Mouse (Mus musculus) lung, postnatal 4 days (tissue): ENCODE measurements around the gene Krt18.
A peak's percentile ranks its signal among the peaks of the same experiment; 100 is the strongest.

ENCODE experiments used
- DNase-seq, 2 experiments: peaks; one replicate each; pipeline ENCODE4 v3.0.0; 2021

The Krt18 gene

DNA sequence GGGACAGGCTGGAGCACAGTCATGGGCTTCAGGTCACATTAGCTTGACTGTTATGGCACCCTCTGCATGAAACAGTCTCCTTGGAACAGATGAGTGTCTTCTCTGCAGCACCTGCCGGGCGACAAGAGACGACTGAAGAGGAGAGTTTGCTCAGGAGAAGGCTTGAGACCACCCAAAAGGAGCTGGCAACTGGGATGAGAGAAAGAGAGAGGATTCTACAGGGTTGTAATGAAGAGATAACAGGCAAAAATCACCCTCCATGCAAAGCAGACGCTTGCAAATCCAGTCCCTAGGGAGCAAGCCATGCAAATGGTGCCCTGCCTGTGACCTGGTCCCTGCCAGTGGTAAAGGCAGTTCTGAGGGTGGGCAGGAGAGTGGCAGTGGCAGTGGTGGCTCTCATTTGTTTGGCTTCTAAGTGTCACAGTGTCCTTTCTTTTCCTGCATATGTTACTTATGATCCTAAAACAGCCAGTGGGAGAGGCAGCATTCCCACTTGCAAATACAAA lies 15.7 kb upstream of the Krt18 start:
- DNase-seq = no peak

DNA sequence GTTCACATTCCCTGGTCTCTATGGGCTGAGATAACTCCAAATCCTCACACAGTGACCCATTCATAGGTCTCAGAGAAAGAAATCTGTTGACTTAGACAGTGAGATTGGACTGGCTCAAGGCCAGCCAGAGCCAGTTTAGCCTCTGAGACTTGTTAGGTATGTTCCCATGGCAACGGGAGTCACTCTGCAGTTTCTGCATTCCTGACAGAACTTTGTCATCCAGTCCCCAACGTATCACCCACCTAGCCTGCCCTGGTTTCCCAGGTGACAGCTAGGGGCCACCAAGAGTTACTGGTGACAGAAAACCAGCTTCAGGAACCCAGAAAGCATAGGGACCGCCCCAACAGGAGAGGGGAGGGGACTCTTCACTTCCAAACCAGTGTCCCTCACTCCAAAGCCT lies 14.3 kb upstream of the Krt18 start:
- DNase-seq = no peak

DNA sequence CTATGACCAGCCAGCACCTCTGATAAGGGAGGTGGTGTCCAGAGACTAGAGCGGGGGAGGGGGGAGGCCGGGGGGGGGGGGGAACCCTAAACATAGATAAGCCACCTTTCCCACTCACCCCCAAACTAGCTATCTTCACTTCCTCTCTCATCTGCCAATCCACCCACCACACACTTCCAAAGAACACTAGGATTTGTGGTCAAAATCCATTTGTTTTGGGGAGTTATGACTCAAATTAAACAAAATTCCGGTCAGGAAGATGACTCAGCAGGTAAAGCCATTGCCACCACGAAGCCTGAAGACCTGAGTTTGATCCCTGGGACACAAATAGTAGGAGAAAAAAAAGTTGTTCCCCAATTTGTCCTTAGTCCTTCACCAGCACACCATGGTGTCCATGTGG lies 13.1 kb upstream of the Krt18 start:
- DNase-seq = no peak

DNA sequence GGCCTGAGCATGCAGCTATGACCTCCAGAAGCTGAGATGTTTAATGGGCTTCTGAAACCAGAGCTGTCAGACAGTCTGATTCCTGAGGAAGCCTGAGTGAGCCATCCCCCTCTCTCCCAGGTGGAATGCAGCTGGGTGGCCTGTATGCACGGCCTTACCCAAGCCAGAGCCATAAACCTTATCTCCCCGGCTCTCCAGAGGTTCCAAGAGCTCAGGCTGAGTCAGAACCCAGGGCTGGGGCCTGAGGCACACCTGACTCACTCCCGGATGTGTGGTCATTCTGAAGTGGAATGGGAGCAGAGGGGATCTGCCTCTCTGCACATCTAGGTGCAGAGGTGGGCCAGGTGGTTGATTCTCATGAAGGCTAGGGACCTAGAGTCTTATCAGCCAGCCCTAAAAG lies 11.9 kb upstream of the Krt18 start:
- DNase-seq = peak in 1 of 2 experiments; percentile 67

DNA sequence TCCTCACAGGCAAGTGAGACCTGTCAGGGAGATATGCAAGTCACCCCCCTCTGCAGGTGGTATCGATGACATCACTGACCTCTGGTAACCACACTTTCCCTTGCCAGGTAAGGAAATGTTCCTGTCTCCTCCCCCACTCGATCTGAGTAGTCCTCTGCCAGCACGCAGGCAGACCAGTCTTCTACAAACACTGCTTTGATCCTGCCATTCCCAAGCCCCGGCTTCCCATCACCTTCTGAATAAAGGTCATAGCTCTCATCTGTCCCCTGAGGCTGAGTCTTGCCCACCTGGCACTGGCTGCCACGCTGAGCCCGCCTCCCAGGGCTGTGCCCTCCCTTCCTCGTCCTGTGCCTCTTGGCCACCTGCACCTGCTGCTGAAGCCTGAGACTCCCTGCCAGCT lies 11.2 kb upstream of the Krt18 start:
- peak; percentile 63 to 88 for DNase-seq

DNA sequence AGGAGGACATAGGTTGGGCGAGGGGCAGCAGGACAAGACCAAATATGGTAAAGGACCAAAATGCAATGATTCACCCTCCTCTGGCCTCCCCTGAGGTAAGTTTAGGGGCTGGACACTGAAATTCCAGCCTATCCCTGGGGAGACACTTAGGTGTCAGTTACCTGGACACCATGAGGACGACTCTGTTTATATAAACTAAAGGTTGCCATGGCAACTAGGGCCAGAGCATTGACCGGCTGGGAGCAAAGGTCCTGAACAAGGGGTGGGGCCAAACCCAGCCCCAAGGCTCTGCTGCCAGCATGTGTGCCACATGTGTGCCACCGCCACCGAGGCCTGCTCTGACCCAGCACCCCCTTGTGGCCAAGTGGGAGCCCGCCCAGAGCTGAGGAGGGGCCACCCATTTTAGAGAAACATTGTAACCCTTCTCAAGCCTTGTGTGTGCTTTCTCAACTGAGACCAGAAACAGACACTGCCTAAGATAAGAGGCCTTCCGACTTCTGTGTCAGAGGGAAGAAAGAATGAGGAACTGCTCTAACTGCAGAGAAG lies 10.0 kb upstream of the Krt18 start:
- DNase-seq = peak; percentile 75 to 79

DNA sequence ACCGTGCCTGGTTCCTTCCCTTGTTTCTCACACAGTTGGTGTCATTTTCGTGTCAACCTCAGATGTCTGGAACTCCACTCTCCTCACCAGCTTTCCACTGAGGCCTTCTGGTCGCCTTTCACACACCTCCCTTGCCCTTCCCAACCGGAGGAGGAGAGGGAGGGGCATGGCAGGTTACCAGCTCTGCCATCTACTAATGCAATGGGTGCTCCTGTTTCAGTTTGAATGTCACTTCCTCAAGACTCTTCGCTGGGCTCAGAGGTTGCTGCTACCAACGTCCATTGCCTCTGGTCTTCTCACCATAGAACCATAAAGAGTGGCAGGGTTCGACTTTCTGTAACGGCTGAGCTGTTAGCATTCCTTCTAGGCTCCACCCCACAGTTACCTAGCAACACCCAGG lies 5.5 kb upstream of the Krt18 start:
- no peak for DNase-seq

DNA sequence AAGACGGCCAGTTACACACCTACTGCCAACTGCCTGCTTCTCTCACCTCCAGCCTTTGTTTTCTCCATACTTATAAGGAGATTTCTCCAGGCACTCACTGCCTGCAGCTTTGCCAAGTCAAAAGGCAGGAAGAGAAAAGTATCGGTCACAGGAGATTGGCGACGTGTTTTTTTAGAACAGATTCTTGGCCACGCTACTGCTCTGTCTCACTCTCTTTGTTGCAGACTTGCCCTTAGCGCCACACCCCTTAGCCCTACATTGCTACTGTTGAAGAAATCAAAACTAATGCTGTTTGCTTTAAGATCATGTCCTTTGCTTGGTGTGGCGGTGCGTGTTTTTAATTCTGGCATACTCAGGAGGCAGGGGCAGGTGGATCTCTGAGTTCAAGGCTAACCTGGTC lies 4.1 kb upstream of the Krt18 start:
- no peak for DNase-seq

DNA sequence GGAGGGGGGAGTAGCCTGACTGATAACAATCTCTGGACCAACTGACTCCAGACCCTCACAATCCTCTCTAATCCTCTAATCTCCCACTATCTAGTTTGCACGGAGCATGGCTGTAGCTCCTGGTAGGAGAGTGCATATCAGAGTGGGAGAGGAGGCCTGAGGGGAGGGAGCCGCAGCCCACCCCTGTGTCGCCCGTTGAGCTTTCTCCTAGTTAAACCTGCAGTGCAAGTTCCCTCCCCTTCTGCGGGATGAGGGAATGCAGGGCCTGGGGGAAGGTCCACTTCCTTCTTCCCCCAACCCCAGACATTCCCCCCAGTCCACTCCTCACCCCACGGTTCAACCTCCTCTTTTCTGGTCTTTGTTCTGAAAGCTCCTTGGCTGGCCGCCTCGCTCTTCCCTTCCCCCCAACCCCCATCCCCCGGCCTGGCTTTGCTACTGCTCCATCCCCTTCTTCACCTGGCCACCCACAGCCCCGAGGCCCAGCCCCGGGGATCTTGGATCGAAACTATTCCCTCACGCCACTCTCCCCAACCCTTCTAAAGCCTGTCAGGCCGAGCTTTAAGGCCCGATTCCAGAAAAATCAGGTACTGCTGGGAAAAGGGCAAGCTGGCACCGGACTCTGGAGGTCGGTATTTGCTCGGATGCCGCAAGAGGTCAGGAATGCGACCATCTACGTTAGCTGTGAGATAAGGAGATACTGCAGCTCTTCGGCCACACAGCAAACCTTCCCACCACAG lies 2.7 kb upstream of the Krt18 start:
- DNase-seq = peak in 1 of 2 experiments; percentile 48

DNA sequence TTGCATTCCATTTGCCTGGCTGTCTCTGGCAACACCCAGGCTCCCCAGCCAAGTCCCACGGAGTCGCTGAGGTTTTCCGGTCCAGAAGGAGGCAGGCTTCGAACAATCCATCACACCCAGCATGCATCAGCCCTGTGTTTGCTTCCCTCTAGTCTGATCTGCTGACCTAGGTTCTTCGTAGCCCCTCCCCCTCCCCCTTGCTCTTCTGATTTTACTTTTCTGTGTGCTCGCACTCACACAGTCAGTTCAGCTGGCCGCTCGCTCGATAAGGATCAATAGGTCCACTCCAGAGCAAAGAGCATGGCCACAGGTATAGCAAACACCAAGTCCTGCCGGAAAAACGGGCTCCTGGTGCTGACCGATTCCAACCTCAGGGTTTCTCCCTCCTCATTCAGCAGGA lies 1.6 kb upstream of the Krt18 start:
- no peak for DNase-seq

DNA sequence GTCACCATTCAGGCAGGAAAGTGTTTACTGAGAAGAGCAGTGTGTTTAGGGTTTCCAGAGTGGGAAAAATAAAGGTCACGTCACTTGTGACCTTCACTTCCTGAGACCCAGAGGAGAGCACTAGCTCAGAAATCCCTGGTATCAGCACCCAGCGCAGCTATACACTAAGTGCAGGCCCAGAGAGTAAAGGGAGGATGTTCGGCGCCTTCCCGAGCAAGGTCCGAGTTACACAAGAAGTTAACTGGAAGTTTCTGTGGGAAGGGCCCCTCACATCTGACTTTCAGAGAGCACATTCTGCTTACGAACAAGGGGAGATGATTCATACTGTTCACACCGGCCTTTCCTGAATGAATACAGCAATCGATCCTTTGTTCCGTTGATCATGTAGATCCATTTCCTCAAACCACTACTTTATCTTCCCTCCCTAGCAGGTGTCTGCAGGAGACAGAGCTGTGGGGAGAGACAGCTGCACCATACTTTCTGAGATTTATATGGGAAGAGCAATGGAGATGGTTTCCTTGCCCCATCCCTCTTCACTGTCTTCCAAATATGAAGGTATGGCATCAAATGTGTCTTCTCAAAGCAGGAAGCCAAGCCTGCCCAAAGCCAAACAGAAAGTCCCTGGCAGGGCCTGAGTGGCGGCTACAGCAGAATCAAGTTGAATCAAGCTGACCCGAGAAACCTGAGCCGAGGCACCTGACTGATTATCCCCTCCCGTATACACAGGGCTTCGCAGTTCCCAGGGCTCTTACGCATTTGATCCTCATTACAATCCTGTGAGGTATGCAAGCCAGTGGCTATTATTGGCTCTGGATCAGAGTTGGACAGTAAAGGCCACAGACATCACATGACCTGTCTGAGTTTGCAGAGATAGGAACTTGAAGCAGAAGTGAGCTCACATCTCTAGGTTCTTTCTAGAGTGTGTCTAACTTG lies 6.4 kb downstream of the Krt18 start:
- no peak for DNase-seq

DNA sequence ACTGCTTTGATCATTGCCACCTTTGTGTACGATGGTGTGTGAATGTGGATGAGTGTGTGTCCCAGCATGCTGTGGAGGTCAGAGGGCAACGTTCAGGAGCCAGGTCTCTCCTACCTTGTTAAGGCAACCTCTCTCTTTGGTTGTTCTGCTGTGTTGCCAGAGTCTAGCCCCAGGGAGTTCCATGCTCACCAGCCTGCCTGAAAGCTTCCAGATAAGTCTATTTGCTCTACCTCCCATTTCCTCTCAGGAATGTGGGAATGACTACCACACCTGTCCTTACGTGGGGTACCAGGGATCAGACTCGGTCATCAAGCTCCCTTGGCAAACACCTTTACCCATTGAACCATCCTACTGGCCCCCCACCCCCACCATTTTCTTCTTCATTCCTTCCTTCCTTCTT lies 12.3 kb downstream of the Krt18 start:
- no peak for DNase-seq

DNA sequence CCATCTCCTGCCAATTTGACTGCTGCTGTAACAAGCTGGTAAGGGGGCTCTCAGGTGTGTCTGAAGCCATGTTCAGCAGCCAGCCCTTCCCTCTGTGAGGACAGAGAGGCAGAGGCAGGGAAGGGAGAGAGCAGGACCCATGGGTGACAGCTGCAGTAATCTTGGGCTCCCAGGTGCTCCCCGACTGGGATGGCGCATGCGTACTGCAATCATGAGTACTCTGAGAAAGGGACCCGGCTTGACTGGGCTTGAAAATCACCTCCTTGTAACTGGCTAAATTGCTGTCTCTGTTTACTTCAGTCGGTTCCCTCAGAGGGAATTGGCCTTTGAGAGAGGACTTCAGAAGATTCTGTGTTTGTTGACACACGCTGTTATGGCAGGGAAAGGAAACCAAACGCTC lies 14.0 kb downstream of the Krt18 start:
- no peak for DNase-seq

DNA sequence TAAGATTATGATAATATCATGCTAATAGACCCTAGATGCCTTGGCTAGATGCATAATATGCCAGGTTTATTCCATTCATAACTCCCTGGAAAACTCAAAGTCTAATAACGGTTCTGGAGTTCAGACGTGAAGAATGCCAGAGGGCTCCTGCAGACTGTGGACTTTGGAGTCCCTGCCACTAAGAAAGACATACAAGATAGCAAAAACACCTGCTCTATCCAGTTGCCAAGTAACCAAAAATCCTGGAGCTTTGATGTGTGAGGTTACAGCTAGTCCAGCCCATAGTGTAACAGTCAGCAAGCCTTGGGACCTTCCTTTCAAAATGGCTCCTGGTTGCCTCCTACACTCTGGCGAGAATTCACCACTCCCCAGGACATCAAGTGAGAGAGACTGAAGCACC lies 16.8 kb downstream of the Krt18 start:
- no peak for DNase-seq

DNA sequence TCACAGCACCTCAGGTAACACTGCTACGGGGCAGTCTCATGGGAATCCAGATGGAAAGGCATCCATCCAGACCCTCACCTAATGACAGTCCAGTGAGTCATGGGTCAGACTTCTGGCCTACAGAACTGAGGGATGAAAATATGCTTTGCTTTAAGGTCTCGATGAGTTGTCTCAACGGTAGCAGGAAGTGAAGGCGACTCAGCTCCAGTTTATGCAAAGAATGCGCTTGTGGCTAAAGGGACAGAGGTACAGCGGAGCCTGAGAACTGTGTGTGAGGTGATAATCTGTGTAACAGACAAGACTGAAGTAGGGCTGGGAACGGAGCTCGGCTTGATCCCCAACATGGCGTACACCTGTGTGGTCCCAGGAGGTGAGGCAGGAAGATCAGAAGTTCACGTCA lies 17.7 kb downstream of the Krt18 start:
- no peak for DNase-seq

DNA sequence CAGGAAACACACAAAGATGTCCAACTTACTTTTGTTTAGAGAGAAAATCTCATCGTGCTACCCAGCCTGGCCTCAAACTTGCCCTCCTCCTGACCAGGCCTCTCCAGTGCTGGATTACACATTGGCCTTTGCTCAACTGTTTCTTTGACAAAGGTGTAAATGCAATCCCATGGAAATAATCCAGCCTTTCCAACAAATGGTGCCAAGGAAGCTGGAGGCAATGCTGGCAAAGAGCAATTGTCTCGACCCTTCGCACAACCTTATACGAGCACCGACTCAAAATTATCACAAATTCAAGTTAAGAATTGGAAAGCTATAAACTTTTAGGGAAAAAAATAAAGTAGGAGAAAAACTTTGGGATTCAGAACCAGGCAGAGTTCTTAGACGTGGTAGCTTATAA lies 20.0 kb downstream of the Krt18 start:
- DNase-seq = no peak

DNA sequence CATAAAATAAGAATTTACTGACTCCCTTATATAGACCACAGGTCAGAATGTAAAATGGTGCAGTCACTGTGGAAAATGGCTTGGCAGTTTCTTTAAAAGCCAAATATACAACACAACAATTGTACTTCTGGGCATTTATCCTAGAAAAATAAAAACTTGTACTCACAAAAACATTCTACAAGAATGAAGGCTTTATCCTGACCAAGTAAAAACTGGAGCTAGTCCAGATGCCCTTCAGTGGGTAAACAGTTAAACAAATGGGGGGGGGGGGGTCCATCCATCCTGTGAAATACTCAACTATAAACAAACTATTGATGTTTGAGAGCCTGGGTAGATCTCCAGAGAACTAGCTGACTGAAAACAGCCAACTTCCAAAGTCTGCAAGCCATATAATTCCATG lies 21.9 kb downstream of the Krt18 start:
- no peak for DNase-seq

DNA sequence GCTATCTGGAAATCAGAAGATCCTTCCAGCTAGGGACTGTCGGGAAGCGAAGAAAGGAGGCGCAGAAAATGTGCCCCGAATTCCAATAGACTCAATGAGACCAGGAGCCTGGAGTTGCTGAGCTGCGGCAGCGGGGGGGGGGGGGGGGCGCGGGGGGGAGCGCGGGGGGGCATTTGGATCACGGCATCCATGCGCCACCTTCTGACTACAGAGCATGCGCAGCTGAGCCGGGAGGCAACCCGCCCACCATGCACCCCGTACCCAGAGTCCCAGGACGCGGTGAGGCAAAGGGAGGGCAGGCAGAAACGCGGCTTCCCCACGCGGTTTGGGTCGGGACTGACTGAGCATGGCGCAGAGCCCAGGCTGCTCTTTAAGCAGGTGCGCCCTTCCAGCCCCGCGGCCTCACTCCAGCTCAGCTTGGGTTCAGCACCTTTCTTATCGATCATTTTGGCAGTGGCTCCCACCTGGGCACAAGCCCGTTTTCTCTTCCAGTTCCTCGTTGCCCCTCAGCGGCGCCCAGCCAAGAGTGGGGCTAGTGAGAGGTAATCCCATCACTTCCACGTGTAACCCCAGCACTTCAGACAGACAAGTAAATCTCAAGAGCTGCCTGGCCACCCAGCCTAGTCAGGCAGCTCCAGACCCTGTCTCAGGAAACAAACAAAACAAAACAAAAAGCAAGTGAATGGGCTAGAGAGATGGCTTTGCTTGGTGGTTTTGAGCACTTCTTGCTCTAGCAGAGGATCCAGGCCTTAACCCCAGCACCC lies 24.1 kb downstream of the Krt18 start:
- peak; percentile 38 to 54 for DNase-seq

DNA sequence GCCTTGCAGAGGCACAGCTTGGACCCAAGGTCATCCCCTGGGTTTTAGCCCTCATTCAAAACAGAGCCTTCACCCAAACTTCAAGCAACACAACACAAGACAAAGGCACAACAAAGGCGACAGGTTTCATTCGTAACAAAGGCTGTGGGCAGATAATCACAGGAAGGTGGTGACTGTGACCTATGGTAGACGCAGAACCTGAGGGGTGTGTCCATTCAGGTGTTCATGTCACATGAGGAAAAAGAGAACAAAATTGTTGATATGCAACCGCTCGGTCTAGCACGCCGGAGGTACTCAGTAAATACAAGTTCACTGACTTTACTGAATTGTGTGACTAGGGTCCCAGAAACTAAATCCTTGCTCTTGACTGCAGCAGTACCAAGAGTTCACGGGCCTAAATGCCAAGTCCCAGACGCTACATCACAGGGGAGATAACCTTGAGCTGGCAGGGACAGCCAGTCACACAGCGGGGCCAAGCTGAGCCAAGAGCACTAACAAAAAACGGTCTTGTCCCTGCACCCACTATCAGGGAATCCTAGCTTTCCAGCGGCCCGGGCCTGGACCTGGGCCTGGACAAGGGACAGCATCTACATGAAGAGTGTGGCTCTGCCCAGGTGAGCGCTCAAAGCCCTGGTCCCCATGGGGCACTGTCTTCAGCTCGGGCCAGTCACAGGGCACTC lies 28.7 kb downstream of the Krt18 start:
- no peak for DNase-seq

DNA sequence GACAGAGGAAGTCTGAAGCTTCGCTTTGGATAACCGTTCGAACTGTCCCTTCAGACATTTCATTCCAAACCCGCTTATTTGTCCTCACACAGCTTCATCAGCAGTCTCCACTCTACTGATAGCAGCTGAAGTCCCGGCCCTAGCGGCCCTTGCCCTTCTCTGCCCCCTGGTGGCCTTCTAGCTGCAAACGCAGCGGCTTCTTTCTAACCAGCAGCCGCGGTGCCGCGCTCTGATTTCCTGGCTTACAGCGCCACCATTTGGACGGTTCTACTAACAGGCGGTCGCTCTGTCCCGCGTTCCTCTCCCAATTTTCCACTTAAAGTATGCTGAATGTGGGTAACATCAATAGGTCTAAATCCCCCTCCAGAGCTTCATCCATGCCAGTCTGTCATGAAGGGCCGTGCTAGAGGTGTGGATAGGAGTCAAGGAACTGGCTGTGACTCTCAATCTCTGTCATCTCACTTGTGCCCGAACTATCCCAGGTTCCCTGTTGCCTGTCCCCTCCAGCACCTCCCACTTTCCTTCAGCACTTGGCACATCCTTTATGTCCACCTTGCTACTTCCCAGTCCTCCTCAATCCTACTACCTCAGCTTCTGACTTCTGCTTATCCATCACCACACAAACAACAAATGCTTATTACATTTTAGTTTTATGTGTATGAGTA lies 37.8 kb downstream of the Krt18 start:
- peak; percentile 91 to 96 for DNase-seq
